Comparison of ENCODE assay signal across 10 mouse cellular contexts in genomic region chr4:94829924-94830386, GRCm38 (mm10).
DNase-seq lines count a peak whose midpoint lies in the region; ATAC-seq lines count a peak whose summit lies in the region.
"Had no signal": no experiment of that assay in that cellular context is flagged by ENCODE, and none has a peak within 500 bp of the region (broad histone marks: within the 10 kb centered on the region; RNA-seq: fewer than 3 reads in every experiment).

No protein-coding gene starts in this region.

- H3K9me3 ChIP-seq in heart, embryonic 10.5 days: no peaks in the 10 kb centered on the region
- no peaks in the 10 kb centered on the region for H3K9me3 ChIP-seq in forebrain, embryonic 16.5 days (ENCODE audit: control insufficient read depth, low read length)

- H3K4me1 ChIP-seq in heart, embryonic 10.5 days: no peaks in the 10 kb centered on the region
- H3K4me1 ChIP-seq in forebrain, embryonic 16.5 days (replicated peaks; ENCODE audit: control insufficient read depth, insufficient read depth, low read length): no peaks in the 10 kb centered on the region

- H3K36me3 ChIP-seq in heart, embryonic 10.5 days: no peaks in the 10 kb centered on the region
- no peaks in the 10 kb centered on the region for H3K36me3 ChIP-seq in forebrain, embryonic 16.5 days (ENCODE audit: control insufficient read depth, insufficient read depth)

- peak; percentile 98 for DNase-seq in heart, adult 11 months
- no peak for DNase-seq in heart, embryonic 10.5 days (ENCODE audit: low spot score)
- DNase-seq in heart, postnatal 10 days: peak; percentile 37 to 39
- DNase-seq in liver: peak; percentile 11
- peak; percentile 50 to 85 for DNase-seq in lung, postnatal 4 days
- no peak for DNase-seq in cerebellum, adult 11 months
- no peak for DNase-seq in urinary bladder, postnatal 10 days (ENCODE audit: low spot score)
- DNase-seq: gastrocnemius, postnatal 36 days; right cerebral cortex, postnatal 4 days had no signal

- intact Hi-C loops in heart, postnatal 10 days (cut with DNase I): loop anchor here (2.0 kb wide), 2 partner anchors 83 to 89 kb away; no protein-coding TSS in a partner anchor

- no peak for ATAC-seq in forebrain, embryonic 16.5 days

- WGBS in heart, embryonic 10.5 days: 67% methylated on average over 6 of the region's 6 CpGs
- WGBS in forebrain, embryonic 16.5 days: 78% methylated on average over 6 of the region's 6 CpGs

- H3K9ac ChIP-seq in forebrain, embryonic 16.5 days (replicated peaks; ENCODE audit: low read depth, low read length): no peak overlapping the region

- H3K27me3 ChIP-seq in heart, embryonic 10.5 days (ENCODE audit: insufficient read depth, poor library complexity, severe bottlenecking): no peaks in the 10 kb centered on the region
- no peaks in the 10 kb centered on the region for H3K27me3 ChIP-seq in forebrain, embryonic 16.5 days (replicated peaks; ENCODE audit: control insufficient read depth, insufficient read depth, low read length)

- H3K4me3 ChIP-seq in heart, embryonic 10.5 days: no peak overlapping the region
- no peak overlapping the region for H3K4me3 ChIP-seq in forebrain, embryonic 16.5 days (replicated peaks; ENCODE audit: low read length)

- H3K27ac ChIP-seq in heart, embryonic 10.5 days: no peak overlapping the region
- H3K27ac ChIP-seq in forebrain, embryonic 16.5 days (ENCODE audit: low read length): no peak overlapping the region

- H3K4me2 ChIP-seq in forebrain, embryonic 16.5 days (ENCODE audit: low read length): no peak overlapping the region

Comparison
In these comparisons a context has a peak if more than half of its experiments do, and no peak if none do; other contexts are left out.
1. DNase-seq: peak in heart, adult 11 months (single experiment), heart, postnatal 10 days (2 of 2), liver (single experiment) and lung, postnatal 4 days (2 of 2); none in heart, embryonic 10.5 days (single experiment), cerebellum, adult 11 months (single experiment) and urinary bladder, postnatal 10 days (single experiment).